Mouse (Mus musculus): ENCODE data around the gene Hook1. TPM values are rescaled to one million over a fixed set of nuclear protein-coding genes. Genes with fewer than 3 reads are reported as not detected.
"Not testable (repeated sequence)": the region's sequence is repeated elsewhere in the genome, so short reads cannot be mapped to it uniquely, and the experiment has no call there.

Hook1 gene
- 10.5 and 11.7 TPM in 2 replicates for polyA plus RNA-seq (2012; rRNA removed)

DNA sequence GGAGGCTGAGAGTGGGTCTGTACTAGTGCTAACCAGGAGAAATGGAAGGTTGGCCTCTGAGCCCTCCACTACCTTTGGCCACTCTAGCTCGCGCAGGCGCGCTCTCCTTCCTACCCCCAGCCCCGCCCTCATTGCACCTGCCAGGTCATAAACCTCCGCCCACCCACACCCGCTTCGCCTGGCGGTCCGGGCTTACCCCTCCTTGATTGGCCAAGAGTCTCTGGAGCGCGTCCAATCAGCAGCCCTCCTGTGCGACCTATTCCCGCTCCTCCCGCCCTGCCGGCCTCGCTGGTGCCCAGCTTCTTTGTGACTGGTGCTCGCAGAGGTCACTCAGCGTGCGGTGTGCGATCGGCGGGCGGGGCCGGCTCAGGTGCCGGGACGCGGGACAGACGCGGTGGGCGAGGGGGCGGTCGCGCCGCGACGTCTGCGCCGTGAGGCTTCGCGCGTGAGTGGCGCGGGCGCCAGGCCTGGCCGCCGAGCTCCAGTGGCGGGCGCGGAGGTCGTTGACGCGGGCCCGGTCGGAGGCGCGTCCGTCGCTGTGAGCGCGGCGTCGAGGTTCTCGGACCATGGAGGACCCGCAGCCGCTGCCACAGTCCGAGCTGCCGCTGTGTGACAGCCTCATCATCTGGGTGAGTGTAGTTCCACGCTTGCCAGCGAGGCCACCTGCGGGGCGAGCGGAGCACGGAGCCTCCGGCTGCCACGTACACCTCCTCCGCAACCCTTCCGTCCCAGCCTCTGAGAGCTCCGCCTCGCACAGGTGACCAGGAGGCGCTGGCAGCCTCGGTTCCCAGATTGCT is at the start of gene Hook1:
Gene Hook1 (plus strand): TSS at position 313 of the 797 bp plus-strand sequence.
- peak; percentile 79 for DNase-seq (ENCODE audit: low read depth)

GRCm38 (mm10) chr4:95917703-95918102 is 49.3 kb upstream of the Hook1 start:
- DNase-seq (ENCODE audit: low read depth), result no peak

DNA sequence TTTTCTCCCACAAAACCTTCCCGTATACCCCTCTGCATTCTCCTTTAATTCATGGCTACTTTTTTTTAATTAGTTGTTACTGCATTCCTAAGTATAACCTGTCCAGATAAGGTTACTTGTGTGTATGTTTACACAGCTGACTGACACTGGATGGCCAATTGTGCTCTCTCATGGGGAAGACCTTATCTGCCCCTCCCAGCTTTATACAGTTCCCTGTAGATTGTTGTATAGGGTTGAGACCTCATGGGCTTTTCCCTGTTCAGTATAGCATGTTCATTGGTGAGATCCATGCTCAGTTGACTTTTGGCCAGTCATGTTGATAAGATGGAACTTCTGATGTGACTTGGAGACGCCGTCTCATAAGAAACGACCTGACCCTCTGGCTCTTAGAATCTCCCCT is 46.6 kb upstream of the Hook1 start:
- no peak for DNase-seq (ENCODE audit: low read depth)

GRCm38 (mm10) chr4:95924210-95925184 is 42.5 kb upstream of the Hook1 start:
- no peak for DNase-seq (ENCODE audit: low read depth)

DNA sequence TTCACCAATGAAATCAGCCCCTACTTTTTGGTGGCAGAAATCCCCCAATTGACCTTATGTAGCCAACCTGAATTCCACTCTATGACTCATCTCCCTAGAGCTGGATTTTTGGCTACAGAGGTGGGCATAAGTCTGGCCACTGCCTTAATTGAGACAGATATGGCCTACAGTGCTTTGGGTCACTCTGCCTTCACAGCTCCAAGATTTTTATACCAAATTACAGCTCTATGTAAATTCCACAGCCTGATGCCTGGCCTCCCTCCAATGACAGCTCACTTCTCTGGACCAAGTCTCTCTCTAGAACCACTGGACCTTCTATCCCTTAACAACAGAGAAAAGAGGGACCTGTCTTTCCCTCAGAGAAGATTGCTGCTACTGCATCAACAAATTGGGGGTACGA is 38.2 kb upstream of the Hook1 start:
- no peak for DNase-seq (ENCODE audit: low read depth)

- no peak for DNase-seq (ENCODE audit: low read depth)
Measured at GRCm38 (mm10) chr4:95929936-95930335, 37.1 kb upstream of the Hook1 start.

- peak; percentile 52 for DNase-seq (ENCODE audit: low read depth)
Measured at GRCm38 (mm10) chr4:95931331-95931730, 35.7 kb upstream of the Hook1 start.

DNA sequence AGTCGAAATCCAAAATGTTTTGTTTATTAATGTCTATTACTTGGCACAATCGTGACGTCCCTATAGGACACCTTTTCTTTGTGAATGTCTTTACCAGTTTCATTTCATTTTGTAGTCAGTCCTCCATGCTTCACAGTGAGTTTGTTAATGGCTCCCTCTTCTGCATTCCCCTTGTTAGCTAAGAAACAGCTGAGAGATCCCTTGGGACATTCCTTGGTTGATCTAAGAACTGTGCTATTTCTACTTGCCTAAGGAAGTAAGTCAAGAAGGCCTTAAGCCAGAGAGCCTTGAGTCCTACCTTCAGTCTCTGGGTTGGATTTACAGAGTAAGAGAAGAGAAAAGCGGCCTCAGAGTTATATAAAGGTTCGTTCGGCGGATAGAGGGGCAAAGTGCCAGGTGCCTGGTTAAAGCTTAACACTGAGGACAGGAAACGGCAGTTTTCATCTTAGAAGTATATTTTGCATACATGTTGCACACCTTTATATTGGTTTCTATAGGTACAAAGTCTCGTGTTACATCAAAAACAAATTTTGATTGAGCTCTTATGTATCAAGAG is 33.2 kb upstream of the Hook1 start:
- no peak for DNase-seq (ENCODE audit: low read depth)

- DNase-seq (ENCODE audit: low read depth), result no peak
Measured at GRCm38 (mm10) chr4:95934384-95935035, 32.5 kb upstream of the Hook1 start.

DNA sequence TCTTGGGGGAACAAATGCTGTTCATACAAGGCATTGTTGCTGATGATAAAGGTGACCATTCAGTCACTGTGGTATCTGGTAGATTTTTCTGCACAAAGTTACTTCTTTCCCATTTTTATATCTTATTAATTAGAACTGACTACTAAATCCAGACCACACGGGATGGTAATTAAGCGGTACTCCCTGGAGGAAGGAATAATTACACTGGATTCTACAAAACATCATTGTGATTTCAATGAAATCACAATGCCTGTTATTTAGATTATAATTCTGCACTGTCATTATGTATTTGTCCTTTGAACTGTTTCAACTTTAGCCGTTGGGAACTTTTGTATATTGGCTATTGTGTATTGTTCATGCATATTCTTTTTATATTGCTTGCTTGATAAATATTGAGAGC is 28.3 kb upstream of the Hook1 start:
- DNase-seq (ENCODE audit: low read depth), result no peak

- no peak for DNase-seq (ENCODE audit: low read depth)
Measured at GRCm38 (mm10) chr4:95947896-95948295, 19.1 kb upstream of the Hook1 start.

- no peak for DNase-seq (ENCODE audit: low read depth)
Measured at GRCm38 (mm10) chr4:95953328-95953727, 13.7 kb upstream of the Hook1 start.

DNA sequence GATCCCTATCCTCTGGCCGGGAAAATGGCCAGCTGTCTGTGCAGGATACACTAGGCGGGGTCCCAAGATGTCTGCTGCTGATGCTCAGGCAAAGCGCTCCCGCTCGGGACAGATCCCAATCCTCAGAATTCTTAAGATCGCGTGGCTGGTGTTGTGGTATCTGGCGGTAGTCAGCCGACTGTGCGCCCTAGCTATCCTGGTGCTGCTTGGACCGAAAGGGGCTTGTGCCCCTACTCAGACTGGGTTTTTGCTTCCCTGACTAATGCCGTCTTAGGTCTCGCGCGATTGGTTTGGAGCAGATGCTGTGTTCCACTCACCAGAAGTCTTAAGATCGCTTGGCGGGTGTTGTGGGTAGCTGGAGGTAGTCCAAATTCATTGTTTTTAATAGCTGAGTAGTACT is 15.2 kb downstream of the Hook1 start:
- DNase-seq (ENCODE audit: low read depth), result not testable (repeated sequence)

GRCm38 (mm10) chr4:96016875-96017274 is 49.8 kb downstream of the Hook1 start:
- DNase-seq (ENCODE audit: low read depth), result no peak

DNA sequence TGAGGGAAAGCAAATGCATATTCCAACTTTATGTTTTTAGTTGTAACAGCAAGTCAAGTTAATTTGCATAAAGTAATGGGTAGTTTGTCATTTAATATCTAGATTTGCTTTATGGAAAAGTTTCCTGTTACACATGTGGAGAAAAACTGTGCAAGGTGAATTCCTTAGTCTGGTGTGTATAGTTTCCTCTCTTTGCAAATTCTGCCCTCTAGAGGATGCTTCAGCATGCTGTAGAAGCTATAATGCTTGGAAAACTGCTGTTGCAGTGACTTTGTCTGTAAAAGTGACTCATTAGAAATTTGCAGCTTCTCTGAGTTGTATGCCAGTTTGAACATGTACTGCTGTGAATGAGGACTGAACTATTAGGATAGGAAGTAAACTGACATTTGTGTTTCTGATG is 55.8 kb downstream of the Hook1 start:
- DNase-seq (ENCODE audit: low read depth), result no peak

DNA sequence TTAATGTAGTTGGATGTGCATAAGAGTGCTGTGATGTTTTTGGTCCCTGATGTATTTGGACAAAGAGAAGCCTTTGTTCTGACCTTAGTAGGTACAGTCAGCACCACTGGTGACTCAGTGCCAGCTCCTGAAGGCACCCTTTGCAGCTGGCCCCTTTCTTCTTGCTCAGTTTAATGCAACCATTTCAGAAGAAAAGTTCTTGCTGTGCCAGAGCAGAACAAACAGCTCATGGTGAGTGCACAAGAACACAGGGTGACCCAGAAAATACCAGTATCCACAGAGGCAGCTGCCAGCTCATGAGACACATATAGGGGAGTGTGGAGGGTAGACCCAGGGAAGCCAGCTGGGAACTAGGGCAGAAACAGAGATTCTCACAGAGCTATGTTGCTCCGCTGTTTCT is 61.4 kb downstream of the Hook1 start:
- DNase-seq (ENCODE audit: low read depth), result no peak

- no peak for DNase-seq (ENCODE audit: low read depth)
Measured at GRCm38 (mm10) chr4:96060106-96060505, 93.1 kb downstream of the Hook1 start.

DNA sequence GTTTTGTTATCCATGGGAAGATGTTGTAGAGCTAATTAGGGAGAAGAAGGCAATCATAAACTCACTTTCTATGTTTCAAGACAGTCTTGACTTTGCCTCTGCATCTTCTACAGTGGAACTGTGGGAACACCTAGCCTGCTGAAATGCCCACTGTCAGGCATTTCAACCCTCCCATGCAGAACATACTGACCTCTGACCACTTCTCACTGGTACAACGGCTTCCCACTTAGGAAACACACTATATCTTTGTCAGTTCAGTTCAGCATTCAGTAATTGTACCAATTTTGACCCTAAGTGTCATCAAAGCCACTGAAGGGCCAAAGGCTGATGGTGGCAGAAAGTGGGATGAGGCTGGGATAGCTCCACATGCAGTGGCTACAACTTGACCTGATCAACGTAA is 95.0 kb downstream of the Hook1 start:
- no peak for DNase-seq (ENCODE audit: low read depth)

Measured in gonadal fat pad, adult 2 months (tissue).